Mouse (Mus musculus) myocyte (in vitro differentiated cells): Measurements from ENCODE around the gene Klhl11. TPM values are rescaled to one million over a fixed set of nuclear protein-coding genes. Genes with fewer than 3 reads are reported as not detected.

Experiments used
- H3K27me3 ChIP-seq: one replicate; pipeline ENCODE4 v1.6.1; 2011; ENCODE audit not compliant: control insufficient read depth, insufficient read depth, insufficient read length
- H3K36me3 ChIP-seq: one replicate; pipeline ENCODE4 v1.6.1; 2011; ENCODE audit not compliant: control insufficient read depth, insufficient read depth
- H3K4me2 ChIP-seq: one replicate; pipeline ENCODE4 v1.6.1; 2011; ENCODE audit warnings: low read depth, control low read depth
- H3K4me3 ChIP-seq: one replicate; pipeline ENCODE4 v1.5.1; 2011; ENCODE audit warnings: mild to moderate bottlenecking, control low read depth, moderate library complexity
- H3K79me2 ChIP-seq: one replicate; pipeline ENCODE4 v1.6.1; 2011; ENCODE audit not compliant: control insufficient read depth, insufficient read depth
- H3ac ChIP-seq: one replicate; pipeline ENCODE4 v1.6.1; 2011; ENCODE audit not compliant: control insufficient read depth, insufficient read length
- CEBPB ChIP-seq: IDR thresholded peaks from 2 replicates; pipeline ENCODE4 v1.6.1; 2011; ENCODE audit warnings: mild to moderate bottlenecking, moderate library complexity; ENCODE audit not compliant: poor library complexity, insufficient read depth, severe bottlenecking
- E2F4 ChIP-seq: IDR thresholded peaks from one replicate; pipeline ENCODE4 v1.6.1; 2011; ENCODE audit warnings: mild to moderate bottlenecking, control low read depth, moderate library complexity; ENCODE audit not compliant: insufficient read depth
- MAX ChIP-seq: IDR thresholded peaks from one replicate; pipeline ENCODE4 v1.6.1; 2011; ENCODE audit warnings: low read depth, mild to moderate bottlenecking, control low read depth
- MYOD1 ChIP-seq, 3 experiments: IDR thresholded peaks; one replicate each; pipeline ENCODE4 v1.6.1; 2011; ENCODE audit warnings: control low read depth in 2 of 3, low read depth in 2 of 3, mild to moderate bottlenecking in 2 of 3, moderate library complexity in 1 of 3; ENCODE audit not compliant: insufficient read length in 2 of 3, control insufficient read depth in 1 of 3
- MYOG ChIP-seq, 3 experiments: IDR thresholded peaks; one replicate each; pipeline ENCODE4 v1.6.1; 2011; ENCODE audit warnings: control low read depth in 2 of 3, low read depth in 2 of 3, mild to moderate bottlenecking in 2 of 3; ENCODE audit not compliant: insufficient read length in 2 of 3, control insufficient read depth in 1 of 3, insufficient read depth in 1 of 3
- POLR2A ChIP-seq: IDR thresholded peaks from one replicate; pipeline ENCODE4 v1.6.1; 2011; ENCODE audit warnings: low read depth, mild to moderate bottlenecking, control low read depth, moderate library complexity; ENCODE audit not compliant: insufficient read length
- POLR2AphosphoS2 ChIP-seq: IDR thresholded peaks from one replicate; pipeline ENCODE4 v1.6.1; 2011; ENCODE audit warnings: low read depth, control low read depth; ENCODE audit not compliant: insufficient read length
- REST ChIP-seq: IDR thresholded peaks from one replicate; pipeline ENCODE4 v1.6.1; 2011; ENCODE audit warnings: mild to moderate bottlenecking, control low read depth, moderate library complexity; ENCODE audit not compliant: insufficient read depth, insufficient read length
- SRF ChIP-seq: IDR thresholded peaks from one replicate; pipeline ENCODE4 v1.6.1; 2011; ENCODE audit warnings: low read depth; ENCODE audit not compliant: control insufficient read depth, insufficient read length
- TCF12 ChIP-seq: IDR thresholded peaks from one replicate; pipeline ENCODE4 v1.6.1; 2011; ENCODE audit warnings: mild to moderate bottlenecking, control low read depth; ENCODE audit not compliant: poor library complexity, insufficient read depth, severe bottlenecking
- TCF3 ChIP-seq: IDR thresholded peaks from one replicate; pipeline ENCODE4 v1.6.1; 2011; ENCODE audit warnings: low read depth, control low read depth; ENCODE audit not compliant: insufficient read length
- USF1 ChIP-seq: IDR thresholded peaks from one replicate; pipeline ENCODE4 v1.6.1; 2011; ENCODE audit warnings: low read depth, mild to moderate bottlenecking, control low read depth, moderate library complexity
- polyA plus RNA-seq: library from polyadenylated mRNA; unstranded; fragments of >200 nt; fragmentation: generic; extraction: Trizol; gene quantifications from one replicate; pipeline ENCODE4 v1.2.1, GENCODE M21; 2012; ENCODE audit warnings: missing spikeins

Gene Klhl11
- polyA plus RNA-seq, 1 experiment = 3.6 TPM

GRCm38 (mm10) chr11:100421537-100421936, 51.0 kb downstream of the Klhl11 start:
- H3ac ChIP-seq = no peak overlapping the region
- H3K4me3 ChIP-seq = no peak overlapping the region
- peaks cover 32% of the 10 kb centered on the region for H3K79me2 ChIP-seq
- no peaks in the 10 kb centered on the region for H3K36me3 ChIP-seq
- H3K4me2 ChIP-seq = no peak overlapping the region
- no peak for TF ChIP-seq TCF12
- no peak for TF ChIP-seq TCF3
- TF ChIP-seq USF1 = no peak
- TF ChIP-seq POLR2AphosphoS2 = no peak
- TF ChIP-seq CEBPB = no peak
- no peak for TF ChIP-seq SRF
- no peak for TF ChIP-seq POLR2A
- TF ChIP-seq MYOD1 (IDR thresholded peaks at IDR 0.05; ENCODE audit: control insufficient read depth in 1 of 3, insufficient read length in 2 of 3, low read depth in 2 of 3) = no peak
- TF ChIP-seq MYOG (IDR thresholded peaks at IDR 0.05; ENCODE audit: control insufficient read depth in 1 of 3, insufficient read depth in 1 of 3, insufficient read length in 2 of 3, low read depth in 2 of 3) = no peak
- no peak for TF ChIP-seq MAX
- TF ChIP-seq REST = no peak
- no peak for TF ChIP-seq E2F4
- H3K27me3 ChIP-seq = no peaks in the 10 kb centered on the region

GRCm38 (mm10) chr11:100414914-100415822, 57.4 kb downstream of the Klhl11 start, which contains the start of gene Fkbp10:
Fkbp10 (plus strand) TSS chr11:100415697.
- H3K27me3 ChIP-seq = no peaks in the 10 kb centered on the region
- H3K79me2 ChIP-seq = peaks cover 74% of the 10 kb centered on the region
- H3K4me3 ChIP-seq = peak within 1 kb of the TSS; percentile 61
- no peak for TF ChIP-seq REST
- TF ChIP-seq MYOD1 (IDR thresholded peaks at IDR 0.05; ENCODE audit: control insufficient read depth in 1 of 3, insufficient read length in 2 of 3, low read depth in 2 of 3) = no peak
- no peak for TF ChIP-seq TCF12
- TF ChIP-seq MYOG (IDR thresholded peaks at IDR 0.05; ENCODE audit: control insufficient read depth in 1 of 3, insufficient read depth in 1 of 3, insufficient read length in 2 of 3, low read depth in 2 of 3) = no peak
- no peak for TF ChIP-seq SRF
- TF ChIP-seq CEBPB = no peak
- peak; percentile 96 for TF ChIP-seq POLR2A
- peak; percentile 93 for TF ChIP-seq POLR2AphosphoS2
- no peak for TF ChIP-seq MAX
- no peak for TF ChIP-seq E2F4
- TF ChIP-seq USF1 = no peak
- H3K36me3 ChIP-seq = peaks cover 8% of the 10 kb centered on the region
- H3K4me2 ChIP-seq = peak within 1 kb of the TSS; percentile 99
- H3ac ChIP-seq = peak within 1 kb of the TSS; percentile 87

GRCm38 (mm10) chr11:100414021-100414913, 58.3 kb downstream of the Klhl11 start, which contains the start of gene P3h4:
P3h4 (minus strand) TSS chr11:100414836.
- Histone ChIP-seq H3K4me2 (peak within 1 kb of the TSS; percentile 99), H3K4me3 (peak within 1 kb of the TSS; percentile 61)
- peak; percentile 15 for TF ChIP-seq E2F4
- TF ChIP-seq POLR2A = peak; percentile 85
- no peak for TF ChIP-seq SRF
- TF ChIP-seq CEBPB = no peak
- peak; percentile 69 for TF ChIP-seq POLR2AphosphoS2
- TF ChIP-seq USF1 = no peak
- TF ChIP-seq TCF12 = no peak
- no peak for TF ChIP-seq TCF3
- peak in 2 of 3 experiments; percentile 69 to 80 for TF ChIP-seq MYOG (IDR thresholded peaks at IDR 0.05; ENCODE audit: control insufficient read depth in 1 of 3, insufficient read depth in 1 of 3, insufficient read length in 2 of 3, low read depth in 2 of 3)
- TF ChIP-seq MAX = no peak
- peak in 1 of 3 experiments; percentile 74 for TF ChIP-seq MYOD1 (IDR thresholded peaks at IDR 0.05; ENCODE audit: control insufficient read depth in 1 of 3, insufficient read length in 2 of 3, low read depth in 2 of 3)
- no peak for TF ChIP-seq REST

GRCm38 (mm10) chr11:100413541-100413940, 59.0 kb downstream of the Klhl11 start:
- peak overlapping the region; percentile 88 for H3K4me2 ChIP-seq
- peak overlapping the region; percentile 61 for H3K4me3 ChIP-seq
- H3ac ChIP-seq = peak overlapping the region; percentile 87
- peaks cover 14% of the 10 kb centered on the region for H3K36me3 ChIP-seq
- no peaks in the 10 kb centered on the region for H3K27me3 ChIP-seq
- peaks cover 61% of the 10 kb centered on the region for H3K79me2 ChIP-seq
- TF ChIP-seq CEBPB (no peak), MAX (no peak), TCF12 (no peak), TCF3 (no peak), MYOD1 (IDR thresholded peaks at IDR 0.05; ENCODE audit: control insufficient read depth in 1 of 3, insufficient read length in 2 of 3, low read depth in 2 of 3) (no peak), E2F4 (no peak), POLR2A (no peak), SRF (no peak), USF1 (no peak), POLR2AphosphoS2 (no peak), MYOG (IDR thresholded peaks at IDR 0.05; ENCODE audit: control insufficient read depth in 1 of 3, insufficient read depth in 1 of 3, insufficient read length in 2 of 3, low read depth in 2 of 3) (no peak), REST (no peak)

More at GRCm38 (mm10) chr11:100414021-100414913, 58.3 kb downstream of the Klhl11 start, which contains the start of gene P3h4:
- peak within 1 kb of the TSS; percentile 87 for H3ac ChIP-seq
- H3K27me3 ChIP-seq = no peaks in the 10 kb centered on the region
- peaks cover 14% of the 10 kb centered on the region for H3K36me3 ChIP-seq
- peaks cover 68% of the 10 kb centered on the region for H3K79me2 ChIP-seq
